Mouse (Mus musculus) erythroid progenitor cell, adult 5-6 weeks (primary cell): ENCODE data around the gene Cdc14a. TPM values are rescaled to one million over a fixed set of nuclear protein-coding genes. Genes with fewer than 3 reads are reported as not detected.

ENCODE experiments used
- ATAC-seq: replicated peaks from 2 replicates; pipeline ENCODE4 v1.8.0; 2016; ENCODE audit warnings: moderate number of reproducible peaks, mild to moderate bottlenecking, moderate TSS enrichment, inconsistent platforms; ENCODE audit not compliant: poor library complexity, low FRiP score, severe bottlenecking
- total RNA-seq, 2 experiments: library from RNA; stranded (forward) in 1 of 2; stranded (reverse) in 1 of 2; fragments of 150-400 nt in 1 of 2; fragments of 186-747, 209-891 nt in 1 of 2; gene quantifications; 2 replicates each; pipeline versions ENCODE4 v1.2.3 to v1.2.4; 2015 to 2017; ENCODE audit warnings: low replicate concordance in 2 of 2

The Cdc14a gene
- total RNA-seq, 2 experiments from 2014 or later, result 23.5 to 25.6 TPM

GRCm38 (mm10) chr3:116421121-116421520 is 2.7 kb downstream of the Cdc14a start:
- ATAC-seq, result no peak

- ATAC-seq, result no peak
Measured at GRCm38 (mm10) chr3:116419791-116420190, 4.0 kb downstream of the Cdc14a start.

GRCm38 (mm10) chr3:116414451-116414860 is 9.4 kb downstream of the Cdc14a start:
- ATAC-seq, result no peak

GRCm38 (mm10) chr3:116412954-116413724 is 10.7 kb downstream of the Cdc14a start:
- ATAC-seq, result no peak

GRCm38 (mm10) chr3:116410051-116410450 is 13.8 kb downstream of the Cdc14a start:
- no peak for ATAC-seq

GRCm38 (mm10) chr3:116409486-116409885 is 14.3 kb downstream of the Cdc14a start:
- no peak for ATAC-seq

- no peak for ATAC-seq
Measured at GRCm38 (mm10) chr3:116408856-116409255, 15.0 kb downstream of the Cdc14a start.

GRCm38 (mm10) chr3:116405516-116405915 is 18.3 kb downstream of the Cdc14a start:
- no peak for ATAC-seq

- ATAC-seq, result no peak
Measured at GRCm38 (mm10) chr3:116401436-116401835, 22.4 kb downstream of the Cdc14a start.

- no peak for ATAC-seq
Measured at GRCm38 (mm10) chr3:116399349-116400090, 24.3 kb downstream of the Cdc14a start.

GRCm38 (mm10) chr3:116398543-116398942 is 25.3 kb downstream of the Cdc14a start:
- ATAC-seq, result peak; percentile 61; the same call in 1 of the 2 replicates

GRCm38 (mm10) chr3:116397976-116398375 is 25.9 kb downstream of the Cdc14a start:
- ATAC-seq, result no peak

GRCm38 (mm10) chr3:116397341-116397740 is 26.5 kb downstream of the Cdc14a start:
- no peak for ATAC-seq

- no peak for ATAC-seq
Measured at GRCm38 (mm10) chr3:116396571-116396970, 27.3 kb downstream of the Cdc14a start.

GRCm38 (mm10) chr3:116394885-116395390 is 28.9 kb downstream of the Cdc14a start:
- ATAC-seq, result no peak

- no peak for ATAC-seq
Measured at GRCm38 (mm10) chr3:116391399-116391798, 32.4 kb downstream of the Cdc14a start.

- peak; percentile 51 for ATAC-seq
Measured at GRCm38 (mm10) chr3:116389500-116390470, 34.0 kb downstream of the Cdc14a start.

- ATAC-seq, result peak; percentile 89
Measured at GRCm38 (mm10) chr3:116388808-116389207, 35.0 kb downstream of the Cdc14a start.

GRCm38 (mm10) chr3:116386886-116387285 is 36.9 kb downstream of the Cdc14a start:
- ATAC-seq, result 0 out of 2 replicates have a peak, but pooled peaks have one; percentile 28

GRCm38 (mm10) chr3:116386342-116386741 is 37.5 kb downstream of the Cdc14a start:
- no peak for ATAC-seq
